Mouse (Mus musculus) CD4-positive, CD25-positive, alpha-beta regulatory T cell, adult 2 months (primary cell): ENCODE measurements at regions not wholly inside any gene's neighbourhood (a gene's known extent, or its start where the extent isn't known, plus 50 kb on each side); places are given as distances from the start of the nearest gene placed in this dataset.

Experiments used
- DNase-seq: peaks from one replicate; pipeline ENCODE4 v3.0.0-alpha.2; 2012; ENCODE audit warnings: low read depth, low spot score

DNA sequence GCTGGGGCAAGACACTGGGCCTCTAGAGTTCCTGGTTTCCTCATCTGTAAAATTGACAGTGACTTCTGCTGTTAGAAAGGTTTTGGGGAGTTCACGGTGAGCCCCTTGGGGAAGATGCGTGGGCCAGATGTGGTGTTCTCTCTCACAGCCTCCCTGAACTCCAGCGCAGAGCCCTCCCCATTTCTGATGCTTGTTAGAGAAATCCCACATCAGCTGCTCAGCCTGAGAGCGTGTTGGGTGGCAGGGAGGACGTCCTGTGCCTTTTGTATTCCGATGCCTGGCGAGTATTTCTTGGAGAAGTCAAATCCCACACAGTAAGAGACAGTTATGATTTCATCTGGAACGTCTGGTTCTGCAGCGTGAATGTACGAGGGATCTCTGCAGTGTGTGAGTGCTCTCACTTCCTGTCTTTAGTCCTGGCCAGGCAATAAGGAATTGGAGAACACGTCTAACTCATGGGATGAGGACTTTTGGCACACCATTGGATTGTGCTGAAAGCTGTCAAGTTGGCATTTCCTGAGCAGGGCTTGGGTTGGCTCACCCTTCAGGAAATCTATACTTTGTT is 110.8 kb upstream of the Prickle1 start:
- no peak for DNase-seq

- DNase-seq: no peak
Observed at GRCm38 (mm10) chr15:93705651-93706050, 110.0 kb upstream of the Prickle1 start.

DNA sequence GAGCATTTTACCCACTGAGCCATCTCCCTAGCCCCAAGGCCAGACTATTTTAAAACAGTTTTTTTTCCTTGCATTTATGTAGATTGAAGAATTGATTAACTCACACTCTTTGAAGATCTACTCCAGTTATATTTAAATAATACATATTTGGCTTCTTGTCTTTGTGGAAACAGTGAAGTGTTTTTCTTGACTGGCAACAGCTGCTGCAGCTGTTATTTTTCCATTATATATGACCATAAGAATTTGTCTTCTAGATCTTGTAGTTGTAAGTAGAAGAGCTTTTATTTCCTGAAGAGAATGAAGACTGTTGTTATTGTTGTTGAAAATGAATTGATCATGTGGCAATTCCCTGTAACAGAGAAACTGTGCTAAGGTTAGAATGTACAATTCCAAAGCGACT is 109.4 kb upstream of the Prickle1 start:
- no peak for DNase-seq

DNA sequence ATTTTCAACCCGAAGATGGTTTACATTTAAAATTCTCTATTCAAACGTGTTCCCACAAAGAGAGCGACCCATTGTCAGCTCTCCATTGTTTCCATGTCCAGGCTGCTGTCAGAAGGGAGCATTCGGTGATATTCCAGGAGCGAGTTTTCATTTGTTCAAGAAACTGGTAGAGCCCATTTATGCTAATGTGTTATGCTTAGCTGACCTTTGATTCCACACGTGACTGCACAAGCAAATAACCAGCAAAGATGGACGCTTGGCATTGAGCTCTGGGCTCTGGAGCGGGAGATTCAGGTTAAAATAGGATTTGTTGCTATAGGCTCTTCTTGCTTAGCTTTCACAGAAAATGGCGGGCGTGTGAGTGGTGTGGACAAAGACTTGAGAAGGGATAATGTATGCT is 105.3 kb upstream of the Prickle1 start:
- no peak for DNase-seq

DNA sequence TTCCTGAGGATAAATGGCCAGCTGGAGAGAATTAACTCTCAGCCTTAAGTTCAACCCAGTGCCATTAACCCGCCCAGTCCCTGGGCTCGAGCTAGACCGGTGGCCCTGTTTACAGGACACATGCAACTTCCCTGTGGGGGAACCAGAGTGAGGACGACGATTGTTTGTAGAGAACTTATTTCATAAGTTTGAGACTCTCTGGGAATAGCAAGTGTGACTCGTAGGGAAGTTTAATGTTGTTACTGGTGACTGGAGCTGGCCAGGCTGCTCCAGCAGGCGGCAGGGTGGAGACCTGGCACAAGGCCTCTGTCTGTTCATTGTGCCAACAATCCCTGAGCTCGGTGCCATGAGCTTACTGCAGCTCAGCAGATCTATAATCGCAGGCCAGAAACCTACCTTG is 104.3 kb upstream of the Prickle1 start:
- DNase-seq: no peak

DNA sequence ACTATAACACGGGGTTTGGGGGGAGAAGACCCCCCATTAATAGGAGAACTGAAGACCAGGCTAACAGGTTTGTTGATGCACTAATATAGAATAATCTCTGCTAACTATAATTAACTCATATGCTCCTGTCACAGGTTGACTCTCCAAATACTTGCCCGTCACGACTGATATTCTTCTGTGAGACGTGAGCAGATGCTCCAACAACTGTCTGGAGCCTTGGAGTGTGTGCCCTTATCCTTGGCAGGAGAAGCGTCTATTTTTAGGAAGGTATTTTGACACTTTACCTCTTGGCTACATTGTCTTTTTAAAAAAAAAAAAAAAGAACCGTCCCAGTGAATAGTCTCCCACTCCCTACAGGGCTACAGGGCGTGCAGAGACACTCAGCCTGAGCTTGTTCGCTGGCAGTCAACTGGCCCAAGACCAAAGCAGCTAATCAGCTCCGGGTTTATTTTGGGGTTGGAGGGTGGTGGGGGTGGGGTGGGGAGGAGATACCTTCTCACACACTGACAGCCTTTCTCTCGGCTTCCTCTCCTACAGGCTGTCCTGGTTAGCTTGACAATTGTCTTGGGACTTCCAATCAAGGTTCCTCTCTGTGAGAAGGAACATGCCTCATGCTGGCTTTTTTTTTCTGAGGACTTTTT is 102.6 kb upstream of the Prickle1 start:
- no peak for DNase-seq

DNA sequence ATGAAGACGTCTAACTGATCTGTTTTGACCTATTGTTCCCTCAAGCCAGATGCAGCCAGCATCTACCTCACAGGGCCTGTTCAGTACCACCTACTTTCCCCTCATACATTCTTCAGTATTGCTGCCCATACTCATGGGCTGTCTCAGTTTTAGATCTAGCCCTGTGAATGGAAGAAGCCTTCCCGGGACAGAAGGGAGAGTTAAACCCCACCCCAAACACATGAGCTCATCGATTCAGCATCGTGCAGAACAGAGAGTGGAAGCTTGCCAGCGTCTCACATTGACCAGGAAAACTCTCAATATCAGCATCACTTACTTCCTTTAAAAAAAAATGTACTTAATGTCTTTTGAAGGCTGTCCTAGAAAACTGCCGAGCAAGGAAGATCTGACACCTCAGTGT is 95.0 kb upstream of the Prickle1 start:
- DNase-seq: no peak

DNA sequence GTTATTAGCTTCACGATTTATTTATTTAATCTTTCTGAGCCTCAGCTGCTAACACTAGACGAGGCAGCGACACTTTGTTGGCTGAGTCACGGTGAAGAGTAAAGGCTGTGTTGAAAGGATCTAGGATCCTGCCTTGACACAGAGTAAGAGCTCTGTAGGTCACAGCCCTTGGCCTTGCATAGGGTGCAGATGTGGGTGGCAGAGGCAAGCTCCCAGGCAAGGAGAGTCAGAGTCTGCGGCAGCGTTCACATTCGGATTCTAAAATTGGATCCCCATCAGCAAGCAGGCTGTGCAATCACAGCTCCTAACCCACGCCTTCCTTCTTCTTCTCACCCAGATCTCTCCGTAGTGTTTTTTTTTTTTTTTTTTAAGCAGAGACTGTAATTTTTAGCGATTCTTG is 94.3 kb upstream of the Prickle1 start:
- DNase-seq: no peak

GRCm38 (mm10) chr15:93686385-93686784 is 90.7 kb upstream of the Prickle1 start:
- DNase-seq: no peak

DNA sequence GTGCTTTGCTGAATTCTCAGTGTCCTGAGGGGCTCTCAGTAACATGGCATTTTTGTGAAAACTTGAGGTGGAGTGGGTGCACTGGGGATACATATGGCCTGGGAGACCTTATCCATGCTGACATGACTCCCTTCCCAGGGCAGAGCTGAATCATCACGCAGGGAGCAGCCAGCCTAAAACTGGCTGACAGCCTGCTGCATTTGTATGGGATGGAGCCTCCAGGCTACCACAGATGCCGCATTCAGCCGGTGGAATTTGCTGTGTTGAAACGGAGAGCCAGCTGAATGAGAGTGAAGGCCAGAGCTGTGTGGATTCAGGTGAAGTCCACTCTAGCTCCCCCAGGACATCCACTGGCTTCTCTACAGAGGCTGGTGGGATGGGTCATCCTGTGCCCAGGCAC is 85.9 kb upstream of the Prickle1 start:
- no peak for DNase-seq

- no peak for DNase-seq
Observed at GRCm38 (mm10) chr15:93675624-93676023, 79.9 kb upstream of the Prickle1 start.

DNA sequence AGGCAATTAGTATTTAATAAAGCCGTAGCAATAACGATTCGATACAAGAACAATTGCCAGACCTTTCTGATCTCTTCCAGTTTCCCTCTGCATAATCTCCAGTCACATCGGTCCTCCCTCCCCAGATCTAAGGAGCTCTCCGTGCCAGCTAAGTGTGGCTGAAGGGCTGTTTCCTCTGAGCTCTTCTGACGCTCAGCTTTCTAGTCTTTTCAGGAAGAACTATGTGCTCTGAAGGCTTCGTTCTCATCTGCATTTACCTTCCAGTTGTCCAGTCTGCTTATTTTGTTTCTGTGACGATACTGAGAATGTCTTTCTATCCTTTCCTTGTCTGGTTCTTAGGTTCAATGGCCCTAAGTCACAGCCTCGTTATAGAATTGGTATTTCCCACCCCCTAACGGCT is 78.3 kb upstream of the Prickle1 start:
- DNase-seq: no peak

DNA sequence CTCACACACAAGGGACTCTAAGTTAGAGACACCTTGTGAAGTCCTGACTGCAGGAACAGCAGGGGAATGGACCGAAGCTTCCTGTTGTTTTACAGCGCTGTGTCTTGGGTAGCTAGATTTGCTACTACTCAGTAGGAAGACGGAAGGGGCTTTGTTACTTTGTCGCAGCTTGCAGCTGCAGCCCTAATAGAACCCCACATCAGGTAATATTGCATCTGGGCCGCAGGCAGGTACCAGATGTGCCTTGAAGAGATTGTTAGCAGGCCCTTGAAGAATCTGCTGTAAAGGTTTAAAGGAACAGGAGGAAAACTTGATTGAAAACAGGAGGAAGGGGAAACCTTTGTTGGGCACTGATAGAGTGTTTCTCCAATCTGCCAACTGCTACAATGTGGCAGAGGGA is 68.2 kb upstream of the Prickle1 start:
- no peak for DNase-seq

- no peak for DNase-seq
Observed at GRCm38 (mm10) chr15:93662601-93663000, 66.9 kb upstream of the Prickle1 start.

DNA sequence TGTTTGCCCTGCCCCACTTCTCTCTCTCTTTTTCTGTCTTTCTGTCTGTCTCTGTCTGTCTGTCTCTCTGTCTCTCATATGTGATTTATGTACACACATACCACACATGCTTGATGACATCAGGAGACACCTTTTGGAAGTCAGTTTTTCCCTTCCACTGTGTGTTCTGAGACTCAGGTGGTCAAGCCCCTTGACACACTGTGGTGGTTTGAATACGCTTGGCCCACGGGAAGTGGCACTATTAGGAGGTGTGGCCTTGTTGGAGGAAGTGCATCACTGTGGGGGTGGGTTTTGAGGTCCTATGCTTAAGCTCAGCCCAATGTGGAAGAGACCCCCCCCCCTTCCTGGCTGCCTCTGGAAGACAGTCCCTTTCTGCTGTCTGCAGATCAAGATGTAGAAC is 66.1 kb upstream of the Prickle1 start:
- no peak for DNase-seq

- DNase-seq: no peak
Observed at GRCm38 (mm10) chr15:93660952-93661648, 65.4 kb upstream of the Prickle1 start.

- no peak for DNase-seq
Observed at GRCm38 (mm10) chr15:93657171-93657570, 61.5 kb upstream of the Prickle1 start.

GRCm38 (mm10) chr15:93656713-93657112 is 61.0 kb upstream of the Prickle1 start:
- DNase-seq: no peak

DNA sequence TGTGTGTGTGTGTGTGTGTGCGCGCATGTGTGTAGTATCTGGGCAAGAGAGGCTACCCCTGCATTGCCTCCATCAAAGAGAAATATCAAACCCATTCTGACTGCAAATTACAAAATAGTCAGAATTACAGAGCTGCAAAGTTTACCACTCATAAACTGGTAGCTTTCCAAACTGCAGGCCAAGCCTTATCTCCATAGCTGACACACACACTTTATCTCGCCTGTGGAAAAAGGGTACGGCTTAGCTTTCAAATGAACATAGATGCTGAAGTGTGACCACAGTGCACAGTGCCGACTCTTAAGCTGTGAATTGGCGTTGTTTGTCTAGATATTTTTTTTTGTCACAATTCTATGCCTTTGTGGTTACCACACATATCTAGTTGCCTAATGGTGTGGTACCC is 60.1 kb upstream of the Prickle1 start:
- DNase-seq: no peak

- DNase-seq: no peak
Observed at GRCm38 (mm10) chr15:93655243-93655642, 59.6 kb upstream of the Prickle1 start.

GRCm38 (mm10) chr15:93653378-93653777 is 57.7 kb upstream of the Prickle1 start:
- no peak for DNase-seq

GRCm38 (mm10) chr15:93650981-93651757 is 55.5 kb upstream of the Prickle1 start:
- no peak for DNase-seq
